Mouse (Mus musculus) cerebellum, adult 2 months (tissue): ENCODE data around the gene Notch2.

Experiments used
- CTCF ChIP-seq: fragments of 200-500 bp; IDR thresholded peaks from 2 replicates; pipeline ENCODE4 v1.5.1; 2011; ENCODE audit warnings: low read depth, mild to moderate bottlenecking, control low read depth, low read length, moderate library complexity, borderline replicate concordance; ENCODE audit not compliant: insufficient read depth
- POLR2A ChIP-seq: fragments of 200-500 bp; IDR thresholded peaks from 2 replicates; pipeline ENCODE4 v1.6.1; 2011; ENCODE audit warnings: low read length, control low read depth, borderline replicate concordance; ENCODE audit not compliant: insufficient read depth

- TF ChIP-seq POLR2A (no peak), CTCF (no peak)
Measured at GRCm38 (mm10) chr3:98110610-98111009, 97.3 kb downstream of the Notch2 start.
